Mouse (Mus musculus) left cerebral cortex, adult 18-20 months (tissue): Measurements from ENCODE around the gene Ins1. TPM values are rescaled to one million over a fixed set of nuclear protein-coding genes. Genes with fewer than 3 reads are reported as not detected.

Source experiments
- DNase-seq, 2 experiments: peaks; one replicate each; pipeline ENCODE4 v3.0.0; 2021 to 2022; ENCODE audit warnings: low spot score in 2 of 2, mixed read lengths in 1 of 2
- long read RNA-seq, 2 experiments: library from polyadenylated mRNA; stranded (forward); transcript quantifications; one replicate each; pipeline ENCODE4 v2.0.0; 2021
- total RNA-seq, 2 experiments: library from RNA; stranded (reverse); gene quantifications; 2 replicates each; pipeline ENCODE4 v1.2.3; 2021

Ins1 gene
- total RNA-seq, result not detected
- long read RNA-seq, experiment 1, result 0 reads
- long read RNA-seq, experiment 2, result 0 reads

DNA sequence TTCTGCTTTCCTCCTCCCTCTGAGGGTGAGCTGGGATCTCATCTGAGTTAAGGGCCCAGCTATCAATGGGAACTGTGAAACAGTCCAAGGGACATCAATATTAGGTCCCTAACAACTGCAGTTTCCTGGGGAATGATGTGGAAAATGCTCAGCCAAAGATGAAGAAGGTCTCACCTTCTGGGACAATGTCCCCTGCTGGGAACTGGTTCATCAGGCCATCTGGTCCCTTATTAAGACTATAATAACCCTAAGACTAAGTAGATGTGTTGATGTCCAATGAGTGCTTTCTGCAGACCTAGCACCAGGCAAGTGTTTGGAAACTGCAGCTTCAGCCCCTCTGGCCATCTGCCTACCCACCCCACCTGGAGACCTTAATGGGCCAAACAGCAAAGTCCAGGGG, at the start of gene Ins1:
Gene Ins1, plus strand, starts transcription at position 301 of the 400 bp plus-strand sequence.
- no peak for DNase-seq
